Mouse (Mus musculus) MEL-GATA-1-ER (cell line): Measurements from ENCODE around the gene Adamtsl4.
"Not testable (repeated sequence)": the region's sequence is repeated elsewhere in the genome, so short reads cannot be mapped to it uniquely, and the experiment has no call there.

Source experiments
- DNase-seq: peaks from one replicate; pipeline ENCODE4 v3.0.0-alpha.2; 2012; ENCODE audit warnings: low read depth; ENCODE audit errors: extremely low read depth

Gene Adamtsl4

DNA sequence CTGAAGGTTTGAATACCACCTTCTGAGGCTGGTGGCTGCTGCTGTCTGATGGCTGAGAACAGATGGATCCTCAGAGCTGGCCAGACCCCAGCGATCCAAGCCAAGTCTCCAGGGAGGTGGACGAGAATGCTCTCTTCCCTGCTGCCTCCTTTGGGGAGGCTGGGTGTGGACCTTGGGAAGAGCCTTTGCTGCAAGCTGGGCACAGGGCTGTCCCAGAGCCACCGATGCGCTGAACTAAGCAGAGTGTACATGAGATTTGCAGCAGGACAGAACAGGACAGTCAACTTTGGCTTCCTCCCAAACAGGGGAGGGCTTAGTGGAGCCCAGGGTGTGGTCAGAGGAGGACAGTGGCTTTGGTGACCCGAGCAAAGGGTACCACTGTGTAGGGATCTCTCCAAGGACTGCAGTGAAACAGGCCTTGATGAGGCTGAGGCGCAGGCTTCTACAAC, 12.5 kb upstream of the Adamtsl4 start:
- no peak for DNase-seq

DNA sequence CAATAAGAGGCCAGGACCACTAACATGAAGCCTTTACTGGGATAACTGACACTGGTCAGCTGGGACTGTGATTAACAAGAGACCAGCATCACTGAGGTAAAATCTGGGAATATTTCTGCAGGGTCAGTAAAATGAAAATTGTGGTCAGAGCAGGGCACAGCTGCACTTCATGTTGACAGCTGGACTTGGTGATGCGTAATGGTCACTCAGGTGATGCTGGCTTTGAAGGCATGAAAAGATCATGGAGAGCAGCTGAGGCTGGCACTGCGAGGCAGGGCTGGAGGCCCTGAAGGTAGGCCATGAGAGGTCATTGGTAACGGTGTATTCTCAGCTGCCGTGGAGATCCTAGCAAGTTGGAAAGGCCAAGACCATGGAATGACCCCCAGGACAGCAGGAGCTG, 10.6 kb upstream of the Adamtsl4 start:
- DNase-seq: no peak

DNA sequence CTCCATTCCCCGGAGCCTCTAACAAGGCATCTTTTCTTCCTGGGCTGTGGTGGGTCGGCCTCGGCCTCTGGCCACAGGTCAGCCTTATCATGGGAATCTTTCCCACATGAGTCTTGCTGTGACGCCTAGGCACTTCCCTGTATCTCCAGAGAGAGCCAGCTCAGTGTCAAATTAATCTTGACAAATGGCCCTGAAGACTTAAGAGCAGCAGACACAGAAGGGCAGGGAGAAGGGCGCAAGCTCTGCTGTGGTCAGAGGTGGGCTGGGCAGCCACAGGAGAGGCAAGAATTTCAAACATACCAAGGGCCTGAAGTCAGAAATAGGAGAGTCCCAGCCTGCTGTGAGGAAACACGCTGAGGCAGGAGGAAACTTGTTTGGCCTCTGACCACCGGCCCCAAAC, 8.6 kb upstream of the Adamtsl4 start:
- DNase-seq: no peak

DNA sequence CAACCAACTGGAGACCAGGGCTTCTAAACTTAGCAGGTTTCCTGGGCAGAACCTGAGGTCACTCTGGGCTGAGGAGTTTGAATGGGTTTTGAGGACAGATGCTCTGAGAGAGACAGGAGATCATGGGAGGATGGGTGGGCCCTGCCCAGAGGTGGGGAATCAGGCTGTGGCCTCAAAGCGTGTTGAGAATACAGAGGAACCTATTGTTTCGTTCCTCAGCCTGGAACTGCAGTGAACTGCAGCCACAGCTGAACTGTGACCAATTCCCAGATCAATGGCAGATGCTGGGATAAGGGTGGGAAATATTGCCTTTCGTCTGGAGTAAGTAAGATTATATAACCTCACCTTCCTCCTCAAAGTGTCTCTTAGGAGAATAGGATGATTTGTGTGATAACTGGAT, 8.1 kb upstream of the Adamtsl4 start:
- DNase-seq: no peak

DNA sequence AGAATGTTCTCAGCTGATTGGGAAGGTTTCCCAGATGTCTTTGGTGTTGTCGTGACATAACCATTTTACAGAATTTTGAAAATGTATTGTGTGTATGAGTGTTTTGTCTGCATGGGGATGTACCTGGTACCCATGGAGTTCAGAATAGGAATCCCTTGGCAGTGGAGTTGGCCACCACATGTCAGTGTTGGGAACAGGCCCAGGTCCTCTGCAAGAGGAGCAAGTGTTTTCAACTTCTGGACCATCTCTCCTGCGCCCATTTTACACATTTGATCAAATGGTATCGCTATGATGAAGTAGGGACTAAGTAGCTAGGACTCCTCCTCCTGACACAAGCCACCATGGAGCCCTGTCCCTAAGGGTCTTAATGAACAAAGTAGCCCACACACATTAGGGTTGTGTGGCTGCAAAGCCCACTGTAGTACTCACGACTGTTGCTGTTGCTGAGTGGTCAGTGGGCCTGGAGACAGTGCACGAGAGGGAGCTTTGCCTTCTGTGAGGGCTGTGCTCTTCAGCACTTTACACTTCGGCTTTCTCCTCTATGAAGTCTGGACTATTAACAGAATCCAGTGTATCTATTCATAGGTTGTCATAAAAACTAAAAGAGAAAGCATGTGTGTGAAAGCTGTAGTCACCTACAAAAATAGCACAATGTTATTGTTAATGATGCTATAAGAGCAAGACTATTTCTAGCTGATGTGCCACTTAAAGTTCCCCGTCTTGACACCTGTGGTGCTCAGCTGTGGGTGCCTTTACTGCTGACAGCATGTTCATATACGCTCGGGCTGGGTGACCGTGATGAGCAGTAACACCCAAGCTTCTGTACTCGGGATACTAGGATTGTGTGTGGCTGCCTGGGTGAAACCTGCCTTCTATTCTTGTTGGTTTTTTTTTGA, 7.3 kb upstream of the Adamtsl4 start:
- DNase-seq: no peak

DNA sequence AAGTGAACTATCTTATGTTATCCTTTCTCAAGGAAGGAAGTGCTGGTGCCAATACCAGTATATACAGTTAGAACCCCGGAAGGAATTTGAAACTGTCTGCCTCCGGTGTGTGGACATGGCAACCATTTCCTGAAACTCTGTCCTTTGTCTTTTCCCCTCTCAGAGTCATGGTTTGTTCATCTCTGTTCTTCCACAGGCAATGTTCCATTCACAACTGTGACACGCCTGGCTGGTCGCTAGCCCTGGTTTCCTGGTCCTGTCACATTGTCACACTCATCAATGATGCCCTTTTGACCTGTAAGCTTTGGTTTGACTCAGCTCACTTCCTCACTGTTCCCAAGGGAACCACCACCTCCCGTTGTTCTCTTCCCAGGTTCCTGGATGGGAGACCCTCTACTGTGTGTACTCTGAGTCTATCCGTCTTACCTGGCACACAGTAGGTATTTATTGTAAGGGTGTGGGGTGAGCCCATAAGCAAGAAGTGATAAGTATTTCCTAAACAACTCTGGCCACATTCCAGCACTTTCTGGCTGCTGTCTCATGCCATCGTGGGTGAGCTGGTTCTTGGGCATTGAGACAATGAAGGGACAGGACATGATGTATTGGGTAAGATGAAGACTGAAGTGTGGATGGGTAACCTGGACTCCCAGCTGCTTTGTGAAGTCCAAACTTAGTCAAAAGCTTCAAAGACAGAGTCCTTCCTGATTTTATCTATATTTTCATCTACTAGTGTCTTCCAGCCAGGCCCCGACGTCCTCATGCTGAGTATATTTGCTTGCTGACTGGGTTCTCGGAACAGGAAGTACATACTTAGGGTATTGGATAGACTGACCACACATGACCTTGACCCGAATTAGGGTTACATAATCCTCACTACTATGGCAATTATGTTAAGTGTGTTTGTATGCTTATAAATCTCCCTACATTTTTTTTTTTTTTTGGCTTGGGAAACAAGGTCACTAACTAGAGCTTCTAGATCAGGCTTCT, 6.4 kb upstream of the Adamtsl4 start:
- DNase-seq: no peak

DNA sequence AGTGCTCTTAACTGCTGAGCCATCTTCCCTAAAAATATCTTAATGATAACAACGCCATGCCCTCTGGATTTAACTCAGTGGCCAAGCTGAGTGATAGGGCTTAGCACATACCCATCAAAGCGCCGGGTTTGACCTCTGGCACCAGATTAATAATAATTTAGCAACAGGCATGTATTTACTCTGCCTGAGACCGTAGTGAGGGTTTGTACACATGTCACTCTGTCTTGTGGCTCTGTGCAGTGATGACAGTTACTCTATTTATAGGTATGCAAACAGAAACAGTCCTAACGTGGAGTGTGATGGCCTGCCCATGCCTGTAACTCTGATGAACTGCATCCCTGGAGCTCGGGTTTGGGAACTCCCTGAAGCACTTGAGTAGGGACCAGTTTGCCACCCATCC, 5.0 kb upstream of the Adamtsl4 start:
- no peak for DNase-seq

DNA sequence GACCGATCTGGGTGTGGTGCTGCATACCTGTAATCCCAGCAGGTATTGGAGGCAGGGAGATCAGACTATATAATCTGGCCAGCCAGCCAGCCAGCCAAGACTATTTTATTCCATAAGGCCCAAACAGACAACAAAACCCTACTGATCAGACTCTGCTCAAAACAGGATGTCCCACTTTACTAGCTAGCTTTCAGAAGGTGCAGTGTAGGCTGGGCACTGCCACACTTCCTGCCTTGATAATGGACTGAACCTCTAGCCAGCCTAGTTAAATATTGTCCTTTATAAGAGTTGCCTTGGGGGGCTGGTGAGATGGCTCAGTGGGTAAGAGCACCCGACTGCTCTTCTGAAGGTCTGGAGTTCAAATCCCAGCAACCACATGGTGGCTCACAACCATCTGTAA, 2.8 kb upstream of the Adamtsl4 start:
- DNase-seq: not testable (repeated sequence)

DNA sequence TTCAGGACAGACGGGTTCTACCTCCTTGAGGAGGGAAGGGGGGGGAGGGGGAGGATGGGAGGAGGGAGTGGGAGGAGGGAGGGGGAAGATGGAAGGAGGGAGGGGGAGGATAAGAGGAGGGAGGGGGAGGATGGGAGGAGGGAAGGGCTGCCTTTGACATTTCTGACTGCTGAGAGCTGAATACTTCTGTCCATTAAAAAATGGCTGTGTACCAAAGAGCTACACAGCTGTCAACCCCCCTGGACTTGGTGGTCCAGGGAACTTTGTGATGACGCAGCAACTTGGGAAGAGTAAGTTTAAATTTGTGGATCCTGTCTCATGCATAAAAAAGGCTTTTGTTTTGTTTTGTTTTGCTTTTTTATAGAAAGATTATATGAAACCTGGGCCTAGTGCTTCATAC, 2.2 kb upstream of the Adamtsl4 start:
- no peak for DNase-seq

DNA sequence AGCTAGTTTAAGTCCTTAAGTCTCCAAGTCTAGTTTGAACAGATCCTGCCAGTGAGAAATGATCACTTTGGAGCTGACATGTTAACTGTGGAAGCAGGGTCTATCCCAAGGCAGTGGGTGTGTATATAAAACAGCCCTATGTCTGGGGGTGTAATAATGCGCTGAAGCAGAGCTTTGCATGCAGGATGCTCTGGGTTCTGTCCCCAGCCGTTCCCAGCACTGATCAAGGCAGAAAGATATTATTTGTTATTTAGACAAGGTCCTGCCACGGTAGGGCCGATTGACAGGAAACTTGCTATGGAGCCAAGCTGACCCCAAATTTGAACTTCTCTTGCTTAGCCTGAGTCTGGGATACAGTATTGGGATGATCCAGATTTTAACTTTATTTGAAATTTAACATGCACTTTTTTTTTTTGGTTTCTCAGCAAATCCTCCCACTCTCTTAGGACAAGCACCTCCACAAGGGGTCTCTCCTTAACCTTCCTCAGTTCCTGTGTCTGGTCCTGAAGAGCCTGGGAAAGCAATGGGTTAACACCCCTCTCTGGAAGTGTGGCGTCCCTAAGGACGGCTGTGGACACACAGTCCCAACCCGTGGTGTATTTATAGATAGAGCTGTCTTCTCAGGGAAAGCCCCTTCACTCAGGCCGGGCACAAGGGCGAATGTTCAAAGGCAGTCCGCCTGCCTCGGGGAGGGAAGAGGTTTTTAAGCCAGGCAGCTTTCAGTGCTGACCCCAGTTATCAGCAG, 1.6 kb upstream of the Adamtsl4 start:
- no peak for DNase-seq

DNA sequence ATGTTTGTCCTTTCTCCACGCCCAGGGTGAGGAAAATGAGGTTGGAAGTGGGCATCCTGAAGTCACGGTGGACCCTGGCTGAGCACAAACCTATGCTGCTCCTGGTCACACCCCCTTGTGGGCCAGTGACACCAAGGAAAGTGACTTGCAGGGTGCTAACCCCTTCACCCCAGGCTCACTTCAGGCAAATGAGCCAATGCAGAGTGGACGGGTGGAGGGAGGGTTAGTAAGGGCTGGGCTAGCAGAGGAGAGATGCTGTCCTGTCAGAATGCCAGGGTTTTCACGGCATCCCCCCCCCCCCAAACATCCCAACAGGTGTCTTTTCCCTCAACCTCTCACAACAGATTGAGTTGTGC, 571 bp downstream of the Adamtsl4 start:
- no peak for DNase-seq

DNA sequence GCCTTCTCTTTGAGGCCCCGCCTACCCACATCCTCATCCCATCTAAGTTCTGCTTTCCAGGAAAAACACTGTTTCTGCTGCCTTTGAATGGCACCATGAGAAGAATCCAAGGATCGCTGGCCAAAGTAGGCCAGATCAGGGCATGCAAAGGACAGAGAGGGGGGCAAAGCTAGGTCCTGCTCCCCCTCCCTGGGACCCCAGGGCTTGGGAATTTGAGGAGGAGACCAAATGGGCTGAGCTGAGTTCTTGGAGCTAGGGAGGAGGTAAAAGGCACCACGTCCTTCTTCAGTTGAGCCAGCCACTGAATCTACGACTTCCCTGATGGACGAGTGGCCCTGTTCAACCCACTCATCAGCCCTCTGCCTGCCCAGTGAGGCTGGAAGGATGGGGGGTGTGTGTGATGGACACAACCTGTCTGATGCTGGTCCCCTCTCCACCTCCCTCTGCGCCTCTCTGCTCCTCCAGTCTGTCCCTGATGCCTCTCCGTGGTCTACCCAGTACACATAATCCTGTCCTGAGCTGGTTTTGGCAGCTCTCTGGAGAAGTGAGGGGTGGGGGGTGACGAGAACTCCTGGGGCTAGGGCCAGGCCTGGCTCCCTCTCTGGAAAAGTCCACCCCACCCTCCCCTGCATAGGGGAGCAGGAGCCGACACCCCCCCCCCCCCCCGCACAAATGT, 1.1 kb downstream of the Adamtsl4 start:
- no peak for DNase-seq

DNA sequence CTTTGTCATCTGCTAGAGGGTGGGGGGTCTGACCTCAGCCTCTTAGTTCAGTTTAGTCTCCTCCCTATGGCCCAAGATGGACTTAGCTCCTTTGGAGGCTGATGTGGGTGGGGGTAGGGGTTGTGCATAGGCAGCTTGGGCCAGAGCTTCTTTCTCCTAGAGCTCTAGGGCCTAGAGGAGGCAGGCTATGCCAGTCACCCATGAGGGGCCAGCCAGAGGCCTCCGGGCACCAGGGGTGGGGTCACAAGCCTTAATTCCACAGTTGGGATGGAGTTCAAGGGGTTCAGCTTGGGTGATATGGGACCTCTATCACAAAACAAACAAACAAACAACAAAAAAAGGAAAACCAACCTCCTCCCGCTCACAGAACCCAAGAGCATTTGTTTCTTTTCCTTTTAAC, 2.0 kb downstream of the Adamtsl4 start:
- no peak for DNase-seq

DNA sequence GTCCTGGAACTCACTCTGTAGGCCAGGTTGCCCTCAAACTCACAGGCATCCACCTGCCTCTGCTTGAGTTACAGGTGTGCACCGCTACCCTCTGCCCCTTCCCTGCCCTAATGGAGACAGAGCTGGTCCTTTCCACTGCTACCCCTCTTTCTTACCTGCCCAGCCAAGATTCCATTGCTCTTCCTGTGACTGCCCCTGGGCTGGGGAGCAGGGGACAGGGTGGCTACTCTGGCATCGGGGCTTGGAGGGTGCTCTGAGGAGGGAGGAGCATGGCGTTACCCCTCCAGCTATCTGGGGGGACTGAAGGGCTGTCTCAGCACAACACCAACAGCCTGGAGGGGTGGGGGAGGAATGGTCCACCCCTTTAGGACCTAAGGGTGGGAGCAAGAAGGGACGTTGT, 2.4 kb downstream of the Adamtsl4 start:
- no peak for DNase-seq

DNA sequence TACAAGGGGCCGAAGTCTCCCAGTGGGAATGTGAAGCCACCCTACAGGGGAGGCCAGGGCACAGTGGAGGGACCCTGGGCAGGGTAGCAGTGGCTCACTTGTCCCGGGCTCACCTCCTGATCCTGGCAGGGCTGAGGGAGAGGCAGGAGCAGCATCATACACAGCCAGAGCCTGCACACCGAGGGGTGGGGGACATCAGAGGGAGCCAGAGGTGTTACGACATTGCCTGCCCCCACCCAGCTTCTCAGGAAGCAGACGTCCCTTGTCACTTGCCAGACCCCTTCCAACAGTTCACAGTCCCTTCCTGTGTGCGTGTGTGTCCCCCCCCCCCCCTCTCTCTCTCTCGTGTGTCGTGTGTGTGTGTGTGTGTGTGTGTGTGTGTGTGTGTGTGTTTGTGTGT, 2.9 kb downstream of the Adamtsl4 start:
- DNase-seq: no peak

DNA sequence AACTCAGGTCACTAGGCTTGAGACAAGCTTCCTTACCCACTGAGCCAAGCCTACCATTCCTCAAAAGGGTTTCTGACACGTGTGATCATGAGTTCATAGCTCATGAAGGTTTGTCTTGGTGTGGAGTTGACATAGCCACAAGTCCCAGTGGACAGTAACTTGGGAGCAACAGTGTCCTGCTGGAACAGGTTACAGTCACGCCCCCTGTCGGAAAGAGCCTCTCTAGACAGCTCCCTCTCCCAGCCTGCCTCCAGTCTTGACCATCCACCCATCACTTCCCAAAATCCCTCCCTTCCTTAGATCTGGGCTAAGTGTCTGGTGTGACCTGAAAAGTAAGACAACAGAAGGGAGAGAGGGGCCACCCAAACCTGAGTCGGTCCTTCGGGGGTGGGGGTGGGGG, 4.8 kb downstream of the Adamtsl4 start:
- no peak for DNase-seq

DNA sequence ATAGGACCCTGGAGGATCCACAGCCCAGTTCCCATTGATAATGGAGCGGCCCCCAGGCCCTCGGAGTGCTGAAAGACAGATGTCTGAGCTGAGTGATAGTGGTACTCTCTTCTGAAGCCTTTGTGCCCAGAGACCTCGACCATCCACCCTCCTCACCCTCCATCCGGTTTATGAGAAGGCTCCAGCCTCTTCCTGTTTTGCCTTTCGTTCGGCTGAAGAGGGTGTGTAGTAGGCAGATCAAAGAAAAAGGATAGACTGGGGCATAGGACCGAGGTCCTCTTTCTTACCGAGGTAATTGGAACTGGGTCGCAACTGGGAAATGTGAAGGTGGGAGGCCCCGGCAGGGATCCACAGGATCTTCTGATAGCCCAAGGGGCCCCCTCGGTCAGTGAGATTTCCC, 6.4 kb downstream of the Adamtsl4 start:
- no peak for DNase-seq

DNA sequence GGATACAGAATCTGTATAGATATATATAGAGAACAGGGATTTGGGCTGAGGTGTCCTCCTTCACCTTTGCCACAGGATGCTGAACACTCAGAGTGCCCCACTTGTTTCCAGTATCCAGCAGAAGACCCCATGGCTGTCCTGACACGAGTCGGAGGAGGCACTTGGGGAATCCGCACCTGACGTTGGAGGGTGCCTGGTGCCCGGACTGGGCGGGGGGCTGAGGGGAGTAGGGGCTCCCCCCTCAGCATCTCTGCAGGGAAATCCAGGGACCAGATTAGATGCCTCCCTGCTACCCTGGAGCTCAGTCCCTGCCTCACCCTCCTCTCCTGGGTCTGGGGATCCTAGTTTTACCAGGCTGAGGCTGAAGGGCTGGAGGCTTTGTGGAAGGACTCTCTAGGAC, 7.0 kb downstream of the Adamtsl4 start:
- DNase-seq: no peak

DNA sequence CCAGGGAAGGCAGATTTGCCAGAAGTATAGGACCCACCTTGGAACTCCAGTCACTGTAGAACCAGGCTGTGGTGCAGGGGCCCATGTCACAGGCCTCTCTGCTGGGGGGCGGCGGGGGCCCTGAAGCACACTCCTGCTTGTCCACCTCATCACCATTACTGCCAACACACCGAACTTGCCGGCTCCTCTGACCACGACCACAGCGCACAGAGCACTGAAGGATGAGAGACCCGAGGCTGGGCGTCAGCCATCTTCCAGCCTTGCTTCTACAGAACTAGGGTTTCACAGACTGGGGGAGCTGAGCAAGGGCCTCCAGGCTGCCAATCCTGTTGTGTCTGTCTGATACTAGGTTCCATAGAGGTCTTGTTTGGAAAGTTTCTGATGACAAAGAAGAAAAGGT, 8.2 kb downstream of the Adamtsl4 start:
- DNase-seq: no peak

DNA sequence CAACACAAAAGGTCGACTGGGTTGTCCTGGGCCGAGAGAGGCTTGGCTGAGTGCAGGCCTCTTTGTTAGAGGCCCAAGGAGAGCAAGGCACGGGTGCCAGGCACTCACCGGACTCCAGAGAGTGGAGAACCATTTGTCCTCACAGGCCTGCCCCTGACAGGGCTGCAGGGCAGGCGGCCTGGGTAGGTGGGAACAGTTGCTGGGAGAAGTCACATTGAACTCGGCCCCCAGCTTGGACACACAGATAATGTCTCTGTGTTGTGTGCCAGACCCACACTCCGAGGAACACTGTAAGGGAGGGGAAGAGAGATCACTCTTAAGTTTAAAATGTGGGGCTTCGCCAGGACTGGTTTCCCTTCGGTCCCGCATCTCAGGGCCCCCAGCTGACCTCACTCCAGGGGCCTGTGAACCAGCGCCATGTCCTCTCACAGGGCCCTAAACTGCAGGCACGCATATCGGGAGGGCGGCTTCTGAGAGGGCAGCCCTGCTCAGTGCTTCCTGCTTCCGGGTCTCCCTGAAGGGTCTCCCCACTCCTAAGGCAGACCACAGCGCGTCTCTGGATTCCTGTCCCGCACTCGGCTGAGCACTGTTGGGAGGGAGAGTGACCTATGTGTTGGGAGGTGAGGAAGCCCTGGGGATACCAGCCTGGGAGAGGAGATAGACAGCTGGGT, 10.2 kb downstream of the Adamtsl4 start:
- no peak for DNase-seq
